Mouse (Mus musculus) bone marrow macrophage, adult 2 months (primary cell): ENCODE results near the gene Ahcyl2. TPM values are rescaled to one million over a fixed set of nuclear protein-coding genes. Genes with fewer than 3 reads are reported as not detected.

ENCODE experiments used
- H3K27ac ChIP-seq: 2 replicates; pipeline ENCODE4 v1.5.1; 2012; ENCODE audit warnings: low read depth, low read length; ENCODE audit not compliant: insufficient read depth
- H3K4me1 ChIP-seq: 2 replicates; pipeline ENCODE4 v1.6.1; 2012; ENCODE audit warnings: low read length; ENCODE audit not compliant: control insufficient read depth, insufficient read depth
- H3K4me3 ChIP-seq: 2 replicates; pipeline ENCODE4 v1.5.1; 2012; ENCODE audit warnings: mild to moderate bottlenecking, low read length, moderate library complexity; ENCODE audit not compliant: insufficient read depth
- CTCF ChIP-seq: IDR thresholded peaks from 2 replicates; pipeline ENCODE4 v1.5.1; 2012; ENCODE audit warnings: low read depth, mild to moderate bottlenecking, low read length, moderate library complexity
- POLR2A ChIP-seq: IDR thresholded peaks from 2 replicates; pipeline ENCODE4 v1.6.1; 2012; ENCODE audit warnings: mild to moderate bottlenecking, low read depth, low read length, borderline replicate concordance
- polyA plus RNA-seq: library from polyadenylated mRNA; stranded (reverse); fragments of >200 nt; gene quantifications from 2 replicates; pipeline ENCODE4 v1.2.4, GENCODE M21; 2012; ENCODE audit not compliant: missing spikeins, insufficient read depth, insufficient read length

Gene Ahcyl2
- polyA plus RNA-seq, 1 experiment, result 37.8 TPM

- no peak overlapping the region for H3K4me3 ChIP-seq
- no peak for TF ChIP-seq CTCF
- no peak for TF ChIP-seq POLR2A
Measured at GRCm38 (mm10) chr6:29882870-29883269, 115.1 kb downstream of the Ahcyl2 start.

DNA sequence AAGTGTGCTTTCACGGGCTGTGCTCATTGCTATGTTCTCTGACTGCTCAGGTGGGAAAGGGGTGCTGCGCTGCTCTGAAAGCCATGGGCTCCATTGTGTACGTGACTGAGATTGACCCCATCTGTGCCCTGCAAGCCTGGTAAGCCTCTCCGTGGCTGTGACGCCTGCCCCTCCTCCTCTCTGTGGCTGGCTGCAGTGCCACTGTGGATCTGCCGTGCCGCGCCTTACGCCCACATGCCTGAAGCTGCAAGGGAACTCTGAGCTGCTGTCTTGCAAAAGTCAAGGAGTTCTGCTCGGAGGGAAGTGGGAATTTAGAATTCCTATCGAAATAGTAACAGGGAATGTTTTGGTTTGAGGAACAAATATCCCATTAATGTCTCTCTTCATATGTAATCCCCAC is 123.3 kb downstream of the Ahcyl2 start:
- H3K4me3 ChIP-seq, result no peak overlapping the region
- H3K27ac ChIP-seq, result no peak overlapping the region
- H3K4me1 ChIP-seq, result no peaks in the 10 kb centered on the region
- no peak for TF ChIP-seq POLR2A
- no peak for TF ChIP-seq CTCF

More at GRCm38 (mm10) chr6:29882870-29883269, 115.1 kb downstream of the Ahcyl2 start:
- Histone ChIP-seq H3K4me1 (peaks cover 2% of the 10 kb centered on the region; the same call in 1 of the 2 replicates), H3K27ac (no peak overlapping the region)

DNA sequence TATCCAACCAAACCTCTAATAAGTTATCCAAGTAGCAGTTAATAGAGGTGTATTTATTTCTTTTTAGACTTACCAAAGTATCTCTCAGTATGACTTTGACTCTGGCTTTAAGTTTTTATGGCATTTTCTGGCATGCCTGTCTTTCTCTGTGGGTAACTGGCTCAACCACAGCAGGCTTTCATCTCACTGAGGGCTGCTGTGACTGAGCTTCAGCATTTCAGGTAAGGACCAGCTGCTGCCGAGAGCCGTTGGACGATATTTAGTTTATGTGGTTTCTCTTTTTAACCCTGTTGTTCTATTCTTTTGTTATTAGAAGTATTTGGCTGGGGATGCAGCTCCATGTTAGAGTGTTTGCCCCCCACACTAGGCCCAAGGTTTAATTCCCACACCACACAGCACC is 129.2 kb downstream of the Ahcyl2 start:
- no peak overlapping the region for H3K4me3 ChIP-seq
- TF ChIP-seq POLR2A, result no peak
- no peak for TF ChIP-seq CTCF
- no peaks in the 10 kb centered on the region for H3K4me1 ChIP-seq
- no peak overlapping the region for H3K27ac ChIP-seq

- Histone ChIP-seq H3K27ac (no peak overlapping the region), H3K4me1 (peaks cover 9% of the 10 kb centered on the region), H3K4me3 (no peak overlapping the region)
- no peak for TF ChIP-seq CTCF
- no peak for TF ChIP-seq POLR2A
Measured at GRCm38 (mm10) chr6:29901450-29901849, 133.6 kb downstream of the Ahcyl2 start.

GRCm38 (mm10) chr6:29902256-29902655 is 134.4 kb downstream of the Ahcyl2 start:
- Histone ChIP-seq H3K4me3 (no peak overlapping the region), H3K4me1 (peaks cover 9% of the 10 kb centered on the region), H3K27ac (no peak overlapping the region)
- TF ChIP-seq POLR2A (no peak), CTCF (no peak)

DNA sequence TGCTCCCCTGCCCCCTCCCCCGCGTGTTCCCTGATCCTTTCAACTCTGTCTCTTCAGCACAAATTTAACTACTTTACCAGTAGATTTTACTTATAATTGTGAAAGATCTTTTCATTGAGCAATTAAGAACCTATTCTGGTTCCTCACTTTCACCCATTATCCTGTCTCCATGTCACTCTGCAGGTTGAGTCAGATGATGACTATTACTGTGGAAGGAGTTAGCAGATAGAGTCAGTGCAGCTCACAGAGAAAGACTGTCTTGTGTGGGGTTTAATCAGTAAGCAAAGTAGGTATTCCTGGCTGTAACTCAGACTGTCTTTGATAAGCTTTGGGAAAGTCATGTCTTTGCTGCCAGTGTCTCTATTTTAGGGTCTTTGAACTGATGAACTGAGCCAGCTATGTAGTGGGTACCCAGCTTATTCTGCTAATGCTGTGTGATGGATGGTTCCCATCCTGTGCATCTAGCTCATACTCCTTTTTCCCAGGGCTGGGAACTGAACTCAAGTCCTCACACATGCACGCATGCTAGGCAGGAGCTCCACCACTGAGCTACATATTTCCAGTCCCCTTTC is 135.6 kb downstream of the Ahcyl2 start:
- peaks cover 9% of the 10 kb centered on the region for H3K4me1 ChIP-seq
- TF ChIP-seq CTCF (no peak), POLR2A (no peak)
- no peak overlapping the region for H3K27ac ChIP-seq
- no peak overlapping the region for H3K4me3 ChIP-seq

- H3K4me1 ChIP-seq, result peaks cover 9% of the 10 kb centered on the region
- no peak for TF ChIP-seq POLR2A
- TF ChIP-seq CTCF, result no peak
Measured at GRCm38 (mm10) chr6:29904281-29904680, 136.5 kb downstream of the Ahcyl2 start.

GRCm38 (mm10) chr6:29910631-29911030 is 142.8 kb downstream of the Ahcyl2 start:
- no peak overlapping the region for H3K4me3 ChIP-seq
- TF ChIP-seq CTCF, result no peak
- no peak for TF ChIP-seq POLR2A
- H3K4me1 ChIP-seq, result peaks cover 3% of the 10 kb centered on the region
- no peak overlapping the region for H3K27ac ChIP-seq

More at GRCm38 (mm10) chr6:29904281-29904680, 136.5 kb downstream of the Ahcyl2 start:
- no peak overlapping the region for H3K27ac ChIP-seq
- H3K4me3 ChIP-seq, result no peak overlapping the region

DNA sequence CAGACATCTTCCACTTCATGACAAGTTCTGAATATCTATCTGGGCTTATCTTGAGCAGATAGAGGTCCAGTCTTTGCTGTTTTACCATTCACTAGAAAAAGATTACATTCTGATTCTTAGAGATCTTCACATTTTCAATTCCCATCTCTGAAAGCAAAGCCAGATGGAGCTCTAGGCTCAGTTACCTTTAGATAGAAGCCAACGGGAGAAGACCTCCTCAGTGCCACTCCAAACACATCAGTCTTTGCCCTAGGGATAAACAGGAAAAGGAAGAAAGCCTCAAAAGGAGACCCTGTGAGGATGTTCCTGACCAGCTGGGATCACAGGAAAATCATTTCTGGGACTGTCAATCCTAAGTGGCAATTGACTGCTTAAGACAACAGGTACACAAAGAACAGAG is 145.9 kb downstream of the Ahcyl2 start:
- H3K4me1 ChIP-seq, result peaks cover 5% of the 10 kb centered on the region
- no peak overlapping the region for H3K27ac ChIP-seq
- H3K4me3 ChIP-seq, result no peak overlapping the region
- TF ChIP-seq POLR2A (no peak), CTCF (no peak)

GRCm38 (mm10) chr6:29914136-29914535 is 146.3 kb downstream of the Ahcyl2 start:
- H3K4me3 ChIP-seq, result no peak overlapping the region
- H3K27ac ChIP-seq, result no peak overlapping the region
- no peak for TF ChIP-seq CTCF
- no peak for TF ChIP-seq POLR2A
- H3K4me1 ChIP-seq, result peaks cover 5% of the 10 kb centered on the region
